In genomic region chr15:98897495-98897894, GRCm38 (mm10) we compare ENCODE assay signal across 8 mouse cellular contexts. TPM values are rescaled to one million over a fixed set of nuclear protein-coding genes. Genes with fewer than 3 reads are reported as not detected.
A peak's percentile ranks its signal among the peaks of the same experiment; 100 is the strongest.
DNase-seq lines count a peak whose midpoint lies in the region; ATAC-seq and TF ChIP-seq lines count a peak whose summit lies in the region.

No protein-coding gene starts in this region.

- H3K4me1 ChIP-seq in hindbrain, embryonic 12.5 days = peaks cover 43% of the 10 kb centered on the region
- H3K4me1 ChIP-seq in lung, adult 2 months (ENCODE audit: control insufficient read depth, insufficient read depth, low read length) = peaks cover 21% of the 10 kb centered on the region

- H3K36me3 ChIP-seq in hindbrain, embryonic 12.5 days = no peaks in the 10 kb centered on the region

- H3K9ac ChIP-seq in hindbrain, embryonic 12.5 days = no peak overlapping the region

- no peak overlapping the region for H3K27ac ChIP-seq in hindbrain, embryonic 12.5 days

- 3% methylated on average over 10 of the region's 10 CpGs for WGBS in hindbrain, embryonic 12.5 days
- 10% methylated on average over 10 of the region's 10 CpGs for WGBS in lung, adult 2 months

- peak overlapping the region; percentile 45 for H3K4me2 ChIP-seq in hindbrain, embryonic 12.5 days (replicated peaks)

- ATAC-seq in hindbrain, embryonic 12.5 days (ENCODE audit: low FRiP score) = no peak
- ATAC-seq in erythroid progenitor cell, adult 5-6 weeks (replicated peaks; ENCODE audit: low FRiP score, poor library complexity, severe bottlenecking) = no peak

- TF ChIP-seq CTCF in lung, adult 2 months (IDR thresholded peaks at IDR 0.05; ENCODE audit: insufficient read depth, low read length) = no peak

- peak overlapping the region; percentile 25; the same call in 1 of the 2 replicates for H3K4me3 ChIP-seq in hindbrain, embryonic 12.5 days
- no peak overlapping the region for H3K4me3 ChIP-seq in lung, adult 2 months (replicated peaks; ENCODE audit: extremely low read depth, low read depth, low read length)

- H3K9me3 ChIP-seq in hindbrain, embryonic 12.5 days (replicated peaks) = no peaks in the 10 kb centered on the region

- peak; percentile 51 for DNase-seq in MN1 (ENCODE audit: low spot score)
- peak; percentile 24 for DNase-seq in embryo, embryonic 9.5 days (ENCODE audit: extremely low spot score)
- peak; percentile 24 for DNase-seq in lung, adult 2 months
- DNase-seq in frontal cortex, postnatal 10 days (ENCODE audit: low spot score in 2 of 2) = no peak
- no peak for DNase-seq in frontal cortex, postnatal 14 days (ENCODE audit: low spot score in 2 of 2)
- DNase-seq in urinary bladder, adult 2 months (ENCODE audit: low spot score) = no peak

- H3K27me3 ChIP-seq in hindbrain, embryonic 12.5 days = peaks cover 81% of the 10 kb centered on the region

- TF ChIP-seq POLR2A in lung, adult 2 months (IDR thresholded peaks at IDR 0.05; ENCODE audit: borderline replicate concordance, extremely low read depth, low read depth, low read length) = no peak

RNA-seq across cellular contexts. Expression of gene Dhh, which starts 0.8 kb away (rescaled TPM):
- polyA plus RNA-seq in hindbrain, embryonic 12.5 days (2016; fragmentation: Nextera tagmentation; extraction: Ambion mirVana) = 0.84 and 1.1 TPM in 2 replicates
- polyA plus RNA-seq in lung, adult 2 months (2012; rRNA removed) = 2.5 and 2.8 TPM in 2 replicates
- not detected in 2 replicates for total RNA-seq in erythroid progenitor cell, adult 5-6 weeks (2015; ENCODE audit: low replicate concordance)
- not detected in 2 replicates for total RNA-seq in erythroid progenitor cell, adult 5-6 weeks (2017; ENCODE audit: low replicate concordance)
- polyA plus RNA-seq in urinary bladder, adult 2 months (2012; rRNA removed) = 1.7 and 1.9 TPM in 2 replicates

RNA-seq across cellular contexts. Expression of gene Rhebl1, which starts 3.2 kb away (rescaled TPM):
- polyA plus RNA-seq in hindbrain, embryonic 12.5 days (2016; fragmentation: Nextera tagmentation; extraction: Ambion mirVana) = 22.0 and 27.0 TPM in 2 replicates
- polyA plus RNA-seq in lung, adult 2 months (2012; rRNA removed) = 5.4 and 5.6 TPM in 2 replicates
- 2.2 and 5.9 TPM in 2 replicates for total RNA-seq in erythroid progenitor cell, adult 5-6 weeks (2015; ENCODE audit: low replicate concordance)
- total RNA-seq in erythroid progenitor cell, adult 5-6 weeks (2017; ENCODE audit: low replicate concordance) = not detected in 2 replicates
- 10.2 and 12.4 TPM in 2 replicates for polyA plus RNA-seq in urinary bladder, adult 2 months (2012; rRNA removed)

RNA-seq across cellular contexts. Expression of gene Lmbr1l, which starts 20.5 kb away (rescaled TPM):
- polyA plus RNA-seq in hindbrain, embryonic 12.5 days (2016; fragmentation: Nextera tagmentation; extraction: Ambion mirVana) = 38.4 and 39.2 TPM in 2 replicates
- polyA plus RNA-seq in lung, adult 2 months (2012; rRNA removed) = 56.0 and 72.1 TPM in 2 replicates
- total RNA-seq in erythroid progenitor cell, adult 5-6 weeks (2015; ENCODE audit: low replicate concordance) = 7.9 and 15.1 TPM in 2 replicates
- total RNA-seq in erythroid progenitor cell, adult 5-6 weeks (2017; ENCODE audit: low replicate concordance) = 9.0 and 12.1 TPM in 2 replicates
- 32.8 and 43.4 TPM in 2 replicates for polyA plus RNA-seq in urinary bladder, adult 2 months (2012; rRNA removed)

RNA-seq across cellular contexts. Expression of gene Kmt2d, which starts 26.5 kb away (rescaled TPM):
- polyA plus RNA-seq in hindbrain, embryonic 12.5 days (2016; fragmentation: Nextera tagmentation; extraction: Ambion mirVana) = 12.2 and 12.5 TPM in 2 replicates
- polyA plus RNA-seq in lung, adult 2 months (2012; rRNA removed) = 24.7 and 36.0 TPM in 2 replicates
- 29.2 and 52.4 TPM in 2 replicates for total RNA-seq in erythroid progenitor cell, adult 5-6 weeks (2015; ENCODE audit: low replicate concordance)
- total RNA-seq in erythroid progenitor cell, adult 5-6 weeks (2017; ENCODE audit: low replicate concordance) = 69.3 and 96.1 TPM in 2 replicates
- 25.7 and 39.0 TPM in 2 replicates for polyA plus RNA-seq in urinary bladder, adult 2 months (2012; rRNA removed)

RNA-seq across cellular contexts. Expression of gene Tuba1b, which starts 36.9 kb away (rescaled TPM):
- 1,219 and 1,243 TPM in 2 replicates for polyA plus RNA-seq in hindbrain, embryonic 12.5 days (2016; fragmentation: Nextera tagmentation; extraction: Ambion mirVana)
- polyA plus RNA-seq in lung, adult 2 months (2012; rRNA removed) = 1,081 and 1,265 TPM in 2 replicates
- total RNA-seq in erythroid progenitor cell, adult 5-6 weeks (2015; ENCODE audit: low replicate concordance) = 2,503 and 2,754 TPM in 2 replicates
- total RNA-seq in erythroid progenitor cell, adult 5-6 weeks (2017; ENCODE audit: low replicate concordance) = 632 and 670 TPM in 2 replicates
- polyA plus RNA-seq in urinary bladder, adult 2 months (2012; rRNA removed) = 677 and 758 TPM in 2 replicates

Comparison
In these comparisons a context has a peak if more than half of its experiments do, and no peak if none do; other contexts are left out.
1. DNase-seq: peak in MN1 (single experiment), embryo, embryonic 9.5 days (single experiment) and lung, adult 2 months (single experiment); none in frontal cortex, postnatal 10 days (0 of 2), frontal cortex, postnatal 14 days (0 of 2) and urinary bladder, adult 2 months (single experiment).